ENCODE assay signal across 29 mouse cellular contexts in genomic region chr9:109552483-109552882, GRCm38 (mm10). TPM values are rescaled to one million over a fixed set of nuclear protein-coding genes. Genes with fewer than 3 reads are reported as not detected.
DNase-seq lines count a peak whose midpoint lies in the region; ATAC-seq and TF ChIP-seq lines count a peak whose summit lies in the region.
"Had no signal": no experiment of that assay in that cellular context is flagged by ENCODE, and none has a peak within 500 bp of the region (broad histone marks: within the 10 kb centered on the region; RNA-seq: fewer than 3 reads in every experiment).

No protein-coding gene starts in this region.

- no peaks in the 10 kb centered on the region for H3K27me3 ChIP-seq in kidney, adult 2 months (replicated peaks; ENCODE audit: control insufficient read depth, insufficient read depth, low read length)
- H3K27me3 ChIP-seq: forebrain, embryonic 13.5 days; hindbrain, embryonic 12.5 days; hindbrain, embryonic 15.5 days; Patski had no signal

- peak; percentile 59; the same call in 1 of the 2 replicates for ATAC-seq in frontal cortex, adult (ENCODE audit: low TSS enrichment)
- ATAC-seq: forebrain, embryonic 13.5 days; Patski had no signal

- TF ChIP-seq CTCF in kidney, adult 2 months (conservative IDR thresholded peaks at IDR 0.05; ENCODE audit: insufficient read depth, insufficient read length, low read depth, low read length), result no peak

- no peaks in the 10 kb centered on the region for H3K36me3 ChIP-seq in kidney, adult 2 months (ENCODE audit: control insufficient read depth, insufficient read depth, low read length)
- H3K36me3 ChIP-seq: forebrain, embryonic 10.5 days; G1E; heart, embryonic 10.5 days; hindbrain, embryonic 12.5 days; hindbrain, embryonic 15.5 days had no signal

- H3K27ac ChIP-seq in kidney, adult 2 months (ENCODE audit: insufficient read depth, low read depth, low read length), result no peak overlapping the region
- H3K27ac ChIP-seq: forebrain, embryonic 10.5 days; forebrain, embryonic 13.5 days; heart, adult 2 months; heart, embryonic 10.5 days; hindbrain, embryonic 12.5 days; hindbrain, embryonic 15.5 days had no signal

- H3K4me3 ChIP-seq in kidney, adult 2 months (ENCODE audit: insufficient read depth, low read depth, low read length), result no peak overlapping the region
- H3K4me3 ChIP-seq: forebrain, embryonic 10.5 days; forebrain, embryonic 13.5 days; heart, adult 2 months; heart, embryonic 10.5 days; hindbrain, embryonic 12.5 days; hindbrain, embryonic 15.5 days had no signal

- H3K4me1 ChIP-seq in kidney, adult 2 months (ENCODE audit: control insufficient read depth, insufficient read depth, low read length), result no peaks in the 10 kb centered on the region
- H3K4me1 ChIP-seq: forebrain, embryonic 13.5 days; heart, embryonic 10.5 days; hindbrain, embryonic 12.5 days; hindbrain, embryonic 15.5 days had no signal

- DNase-seq in frontal cortex, postnatal 10 days (ENCODE audit: low spot score in 2 of 2), result no peak
- peak; percentile 9 for DNase-seq in layer of hippocampus, adult 11-12 months (ENCODE audit: low spot score)
- DNase-seq in layer of hippocampus, adult 9-11 months, result peak; percentile 29
- no peak for DNase-seq in kidney, adult 2 months
- no peak for DNase-seq in kidney, postnatal 25 days
- no peak for DNase-seq in urinary bladder, adult 2 months (ENCODE audit: low spot score)
- DNase-seq: adrenal gland, postnatal 10 days; adrenal gland, postnatal 36 days; B cell, adult 2 months; cerebellum, adult 11-12 months; cerebellum, adult 8-10 months; cerebellum, postnatal 10 days; gastrocnemius, postnatal 25 days; heart, adult 2 months had no signal

- TF ChIP-seq POLR2A in kidney, adult 2 months (IDR thresholded peaks at IDR 0.05; ENCODE audit: low read depth, low read length), result no peak

- 67% methylated on average over 3 of the region's 3 CpGs for WGBS in kidney, adult 2 months

RNA-seq across cellular contexts. Expression of gene Fbxw15, which starts 15.6 kb away (rescaled TPM):
- 0.61 and 0.67 TPM in 2 replicates for polyA plus RNA-seq in kidney, adult 2 months (2012; rRNA removed)
- 1.0 and 1.9 TPM in 2 replicates for polyA plus RNA-seq in urinary bladder, adult 2 months (2012; rRNA removed)
- polyA plus RNA-seq: brain, embryonic 14.5 days; embryonic facial prominence, embryonic 11.5 days; embryonic facial prominence, embryonic 14.5 days; forebrain, embryonic 10.5 days; forebrain, embryonic 13.5 days; G1E; heart, adult 2 months; heart, embryonic 10.5 days; heart, embryonic 14.5 days; heart, postnatal 0 days; intestine, embryonic 14.5 days; Patski had no signal

RNA-seq across cellular contexts. Expression of gene Fbxw19, which starts 56.8 kb away (rescaled TPM):
- polyA plus RNA-seq in kidney, adult 2 months (2012; rRNA removed), result not detected in 2 replicates
- polyA plus RNA-seq in urinary bladder, adult 2 months (2012; rRNA removed), result 0.15 and 0.26 TPM in 2 replicates
- polyA plus RNA-seq: brain, embryonic 14.5 days; embryonic facial prominence, embryonic 11.5 days; embryonic facial prominence, embryonic 14.5 days; forebrain, embryonic 10.5 days; forebrain, embryonic 13.5 days; G1E; gonadal fat pad, adult 2 months; heart, adult 2 months; heart, embryonic 10.5 days; heart, embryonic 14.5 days; heart, postnatal 0 days; hindbrain, embryonic 12.5 days; hindbrain, embryonic 15.5 days; intestine, embryonic 14.5 days; Patski had no signal

Comparison
In these comparisons a context has a peak if more than half of its experiments do, and no peak if none do; other contexts are left out.
1. DNase-seq: peak in layer of hippocampus, adult 11-12 months (single experiment) and layer of hippocampus, adult 9-11 months (single experiment); none in frontal cortex, postnatal 10 days (0 of 2), kidney, adult 2 months (single experiment), kidney, postnatal 25 days (0 of 2) and urinary bladder, adult 2 months (single experiment).